In the genomic region with DNA sequence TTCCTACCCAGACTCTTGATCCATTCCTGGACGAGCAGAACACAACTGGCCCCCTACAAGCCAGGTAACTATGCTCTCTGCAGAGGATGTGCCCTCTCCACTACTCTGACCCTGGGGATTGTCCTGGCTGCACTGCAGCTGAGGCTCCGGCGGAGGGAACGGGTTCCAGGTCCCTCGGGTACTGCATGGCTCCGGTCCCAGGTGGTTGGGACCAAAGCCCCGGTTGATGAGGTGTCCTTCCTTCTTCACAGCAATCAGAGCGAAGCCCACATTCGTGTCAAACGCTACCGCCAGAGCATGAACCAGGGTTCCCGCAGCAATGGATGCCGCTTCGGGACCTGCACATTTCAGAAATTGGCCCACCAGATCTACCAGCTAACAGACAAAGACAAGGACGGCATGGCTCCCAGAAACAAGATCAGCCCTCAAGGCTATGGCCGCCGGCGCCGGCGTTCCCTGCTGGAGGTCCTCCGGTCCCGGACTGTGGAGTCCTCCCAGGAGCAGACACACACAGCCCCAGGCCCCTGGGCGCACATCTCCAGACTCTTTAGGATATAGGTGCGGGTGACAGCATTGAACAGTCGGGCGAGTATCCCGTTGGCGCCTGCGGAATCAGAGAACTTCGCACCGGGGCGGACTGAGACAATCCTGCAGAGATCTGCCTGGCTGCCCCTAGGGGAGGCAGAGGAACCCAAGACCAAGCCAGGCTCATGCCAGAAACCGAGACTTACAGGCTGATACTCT, we compare ENCODE assay signal across 8 mouse cellular contexts. TPM values are rescaled to one million over a fixed set of nuclear protein-coding genes. Genes with fewer than 3 reads are reported as not detected.
DNase-seq lines count a peak whose midpoint lies in the region; ATAC-seq and TF ChIP-seq lines count a peak whose summit lies in the region.

No protein-coding gene starts in this region.

- peak overlapping the region; percentile 45 for H3K9ac ChIP-seq in intestine, postnatal 0 days (ENCODE audit: low read depth, low read length)

- 1% methylated on average over 33 of the region's 33 CpGs for WGBS in intestine, postnatal 0 days

- H3K9me3 ChIP-seq in megakaryocyte, embryonic 14.5 days, result no peaks in the 10 kb centered on the region
- H3K9me3 ChIP-seq in intestine, postnatal 0 days (ENCODE audit: control insufficient read depth), result no peaks in the 10 kb centered on the region

- peak; percentile 65 for DNase-seq in gastrocnemius, adult 2 months
- DNase-seq in lung, postnatal 4 days, result peak; percentile 52 to 56
- DNase-seq in left cerebral cortex, adult 11 months (ENCODE audit: low spot score), result no peak

- H3K4me2 ChIP-seq in intestine, postnatal 0 days (replicated peaks; ENCODE audit: low read depth), result peak overlapping the region; percentile 96

- H3K4me3 ChIP-seq in megakaryocyte, embryonic 14.5 days (replicated peaks), result peak overlapping the region; percentile 86
- H3K4me3 ChIP-seq in brown adipose tissue, adult 24 weeks (ENCODE audit: insufficient read depth, low read depth, low read length), result peak overlapping the region; percentile 70
- peak overlapping the region; percentile 77 for H3K4me3 ChIP-seq in gastrocnemius, adult 2 months
- H3K4me3 ChIP-seq in intestine, postnatal 0 days (ENCODE audit: low read depth, low read length), result peak overlapping the region; percentile 53

- peak overlapping the region; percentile 57 for H3K27ac ChIP-seq in brown adipose tissue, adult 24 weeks (replicated peaks; ENCODE audit: low read depth, low read length)
- peak overlapping the region; percentile 80 for H3K27ac ChIP-seq in gastrocnemius, adult 2 months
- no peak overlapping the region for H3K27ac ChIP-seq in intestine, postnatal 0 days (ENCODE audit: low read depth, low read length)

- peak; percentile 27; the same call in 1 of the 2 replicates for TF ChIP-seq CTCF in gastrocnemius, adult 2 months (IDR thresholded peaks at IDR 0.05)
- peak; percentile 63 for TF ChIP-seq CTCF in intestine, postnatal 0 days (IDR thresholded peaks at IDR 0.05; ENCODE audit: low read depth)

- no peak for ATAC-seq in megakaryocyte, adult 5-6 weeks (ENCODE audit: poor library complexity, severe bottlenecking)
- ATAC-seq in intestine, postnatal 0 days, result no peak
- no peak for ATAC-seq in megakaryocyte-erythroid progenitor cell, adult 5-6 weeks (replicated peaks; ENCODE audit: low FRiP score, low TSS enrichment, poor library complexity, severe bottlenecking)

- no peaks in the 10 kb centered on the region for H3K36me3 ChIP-seq in megakaryocyte, embryonic 14.5 days (replicated peaks; ENCODE audit: low read length)
- no peaks in the 10 kb centered on the region for H3K36me3 ChIP-seq in intestine, postnatal 0 days (ENCODE audit: control insufficient read depth, insufficient read depth)

- peaks cover 55% of the 10 kb centered on the region for H3K4me1 ChIP-seq in megakaryocyte, embryonic 14.5 days
- peaks cover 2% of the 10 kb centered on the region; the same call in 1 of the 2 replicates for H3K4me1 ChIP-seq in brown adipose tissue, adult 24 weeks (ENCODE audit: control insufficient read depth, insufficient read depth, insufficient read length, low read length)
- H3K4me1 ChIP-seq in intestine, postnatal 0 days (replicated peaks; ENCODE audit: control insufficient read depth, insufficient read depth, low read length), result peaks cover 22% of the 10 kb centered on the region; the same call in 1 of the 2 replicates

- intact Hi-C loops in gastrocnemius, adult 2 months (cut with DNase I), result no loop called here

- H3K27me3 ChIP-seq in megakaryocyte, embryonic 14.5 days (replicated peaks), result peaks cover 94% of the 10 kb centered on the region
- H3K27me3 ChIP-seq in intestine, postnatal 0 days (replicated peaks; ENCODE audit: control insufficient read depth, insufficient read depth, low read length), result peaks cover 16% of the 10 kb centered on the region; the same call in 1 of the 2 replicates

RNA-seq across cellular contexts. Expression of a gene that starts 1.3 kb away (rescaled TPM):
- not detected in 2 replicates for polyA plus RNA-seq in megakaryocyte, embryonic 14.5 days (2012; ENCODE audit: insufficient read depth, low replicate concordance)
- 0.13 TPM in 1 of 2 replicates, not detected in the other for total RNA-seq in megakaryocyte, adult 5-6 weeks (2015)
- not detected in 2 replicates for total RNA-seq in megakaryocyte, adult 5-6 weeks (2017)
- polyA plus RNA-seq in brown adipose tissue, adult 24 weeks (2012; ENCODE audit: insufficient read depth, insufficient read length, missing spikeins), result 2.2 and 3.5 TPM in 2 replicates
- 1 to 10 TPM; 2.2 to 4.6 TPM for total RNA-seq in gastrocnemius, adult 2 months (2021)
- polyA plus RNA-seq in intestine, postnatal 0 days (2015; fragmentation: Nextera tagmentation; extraction: Ambion mirVana), result 3.2 and 3.3 TPM in 2 replicates
- not detected in 2 replicates for total RNA-seq in megakaryocyte-erythroid progenitor cell, adult 5-6 weeks (2014; fragmentation: Nextera tagmentation)
- total RNA-seq in megakaryocyte-erythroid progenitor cell, adult 5-6 weeks (2017), result not detected in 2 replicates

RNA-seq across cellular contexts. Expression of a gene that starts 14.1 kb away (rescaled TPM):
- 0.55 TPM in 1 of 2 replicates, not detected in the other for polyA plus RNA-seq in megakaryocyte, embryonic 14.5 days (2012; ENCODE audit: insufficient read depth, low replicate concordance)
- 4.3 and 4.6 TPM in 2 replicates for total RNA-seq in megakaryocyte, adult 5-6 weeks (2015)
- 2.2 and 2.5 TPM in 2 replicates for total RNA-seq in megakaryocyte, adult 5-6 weeks (2017)
- 10.1 and 16.6 TPM in 2 replicates for polyA plus RNA-seq in brown adipose tissue, adult 24 weeks (2012; ENCODE audit: insufficient read depth, insufficient read length, missing spikeins)
- total RNA-seq in gastrocnemius, adult 2 months (2021), result 10 to 100 TPM; 11.2 to 14.8 TPM
- 17.9 and 19.3 TPM in 2 replicates for polyA plus RNA-seq in intestine, postnatal 0 days (2015; fragmentation: Nextera tagmentation; extraction: Ambion mirVana)
- total RNA-seq in megakaryocyte-erythroid progenitor cell, adult 5-6 weeks (2014; fragmentation: Nextera tagmentation), result 0.35 and 2.2 TPM in 2 replicates
- 0.34 TPM in 1 of 2 replicates, not detected in the other for total RNA-seq in megakaryocyte-erythroid progenitor cell, adult 5-6 weeks (2017)
